Mouse (Mus musculus) ES-E14 (cell line): Measurements from ENCODE around the gene Lpp.

Experiments
- HCFC1 ChIP-seq: IDR thresholded peaks from 2 replicates; pipeline ENCODE4 v1.6.1; 2012; ENCODE audit warnings: low read length, inconsistent platforms, borderline replicate concordance; ENCODE audit not compliant: insufficient read depth
- MAFK ChIP-seq: IDR thresholded peaks from 2 replicates; pipeline ENCODE4 v1.6.1; 2014; ENCODE audit warnings: mild to moderate bottlenecking, low read depth, low read length, inconsistent platforms; ENCODE audit not compliant: insufficient read depth
- ZNF384 ChIP-seq: IDR thresholded peaks from 2 replicates; pipeline ENCODE4 v1.6.1; 2012; ENCODE audit warnings: low read depth, low read length, inconsistent platforms

DNA sequence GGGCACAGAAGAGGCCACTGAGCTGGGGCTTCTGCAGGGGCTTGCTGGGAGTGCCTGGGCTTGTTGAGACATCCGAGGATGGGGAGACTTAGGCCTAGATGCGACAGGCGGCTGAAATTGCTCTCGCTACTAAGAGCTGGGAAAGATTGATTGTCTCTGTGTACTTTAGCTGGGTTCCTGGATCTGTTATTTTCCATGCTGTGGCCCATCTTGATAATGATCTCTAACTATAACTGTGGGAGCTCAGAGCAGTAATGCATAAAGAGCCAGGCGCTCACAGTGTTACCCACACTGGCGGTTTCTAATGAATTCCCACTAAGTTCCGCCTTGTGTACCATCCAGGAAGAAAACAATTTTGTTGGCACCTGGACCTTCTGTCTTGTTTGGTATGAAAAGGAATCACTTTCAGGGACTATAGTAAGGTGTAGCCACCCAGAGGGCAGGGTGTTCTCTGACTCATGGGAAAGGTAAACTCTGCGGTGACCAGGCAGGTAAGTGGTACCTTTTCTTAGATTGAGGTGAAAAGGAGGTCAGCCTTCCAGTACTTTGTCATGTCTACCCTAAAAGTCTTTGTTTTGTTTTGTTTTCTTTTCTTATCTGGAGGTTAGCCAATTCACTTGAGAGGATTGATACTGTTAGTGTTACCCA lies 10.6 kb downstream of the Lpp start:
- TF ChIP-seq ZNF384 (no peak), MAFK (no peak), HCFC1 (no peak)
